Mouse (Mus musculus) gastrocnemius, postnatal 36 days (tissue): ENCODE results near the gene Slc2a9. TPM values are rescaled to one million over a fixed set of nuclear protein-coding genes. Genes with fewer than 3 reads are reported as not detected.

Experiments used
- DNase-seq, 2 experiments: peaks; one replicate each; pipeline ENCODE4 v3.0.0; 2022
- intact Hi-C: fragments of 180-260 bp; cut with DNase I; formaldehyde crosslinking; loops from one replicate; pipeline ENCODE4 v1.15.1; 2025
- total RNA-seq, 2 experiments: library from RNA; stranded (reverse); gene quantifications; 2 replicates each; pipeline ENCODE4 v1.2.3; 2021

Slc2a9 gene
- total RNA-seq, 2 experiments from 2014 or later, result 0.44 to 0.59 TPM

DNA sequence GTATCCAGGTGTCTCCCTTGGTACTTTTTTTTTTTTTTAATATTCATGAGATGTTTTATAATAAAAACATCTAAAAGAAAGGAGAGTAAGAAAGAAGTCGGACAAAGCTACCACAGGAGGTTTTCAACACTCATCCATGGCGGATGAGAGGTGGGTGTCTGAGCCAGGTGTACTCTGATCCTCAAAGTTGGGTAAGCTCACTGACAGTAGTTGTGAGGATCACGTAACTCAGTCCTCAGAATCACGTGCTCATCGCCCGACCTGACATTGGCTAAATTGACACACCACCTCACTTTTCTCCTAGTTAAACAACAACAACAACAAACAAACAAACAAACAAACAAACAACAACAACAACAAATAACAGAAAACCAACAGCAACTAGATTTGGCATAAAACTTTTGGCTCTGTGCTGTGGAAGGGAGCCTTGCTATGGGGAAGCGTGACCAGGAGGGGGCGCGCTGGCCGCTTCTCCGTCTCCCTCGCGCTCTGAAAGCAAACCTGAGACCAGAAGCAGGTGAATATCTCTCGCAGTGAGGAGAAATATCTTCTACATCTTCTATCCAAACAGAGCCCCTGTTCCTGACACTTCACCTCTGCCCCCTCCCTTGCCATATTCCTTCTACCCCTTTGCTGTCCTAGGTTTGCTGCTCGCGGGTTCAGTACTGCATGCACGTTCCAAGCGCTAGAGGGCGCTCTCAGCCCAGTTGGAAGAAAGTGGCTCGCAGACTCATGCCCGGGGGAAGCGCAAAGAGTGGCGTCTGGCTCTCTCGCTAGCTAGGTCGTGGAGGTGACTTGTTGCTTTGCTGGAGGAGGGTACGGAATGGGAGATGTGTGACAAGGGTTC, 195.5 kb downstream of the Slc2a9 start:
- intact Hi-C loops, result loop anchor here (5.0 to 10.0 kb wide), 3 partner anchors 160 to 325 kb away; no protein-coding TSS in a partner anchor
- DNase-seq, result peak; percentile 83 to 85

DNA sequence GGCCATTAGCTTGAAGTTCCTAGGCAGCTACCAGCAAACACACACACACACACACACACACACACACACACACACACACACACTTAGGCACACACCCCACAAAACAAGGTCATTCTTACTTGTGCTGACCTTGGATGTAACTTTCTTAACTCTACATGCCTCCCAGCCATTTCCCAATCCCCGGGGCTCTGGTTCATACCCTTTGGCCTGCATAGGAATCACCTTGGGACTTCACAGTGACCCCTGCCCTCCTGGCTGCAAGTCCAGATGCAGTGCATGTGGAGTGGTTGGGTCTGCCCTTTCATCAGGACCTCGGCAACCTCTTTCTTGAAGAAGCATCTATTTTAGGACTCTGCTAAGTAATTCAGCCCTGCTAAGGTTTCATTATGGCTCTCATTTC, 197.7 kb downstream of the Slc2a9 start:
- intact Hi-C loops, result loop anchor here (5.0 to 10.0 kb wide), 3 partner anchors 162 to 327 kb away; no protein-coding TSS in a partner anchor
- DNase-seq, result no peak

DNA sequence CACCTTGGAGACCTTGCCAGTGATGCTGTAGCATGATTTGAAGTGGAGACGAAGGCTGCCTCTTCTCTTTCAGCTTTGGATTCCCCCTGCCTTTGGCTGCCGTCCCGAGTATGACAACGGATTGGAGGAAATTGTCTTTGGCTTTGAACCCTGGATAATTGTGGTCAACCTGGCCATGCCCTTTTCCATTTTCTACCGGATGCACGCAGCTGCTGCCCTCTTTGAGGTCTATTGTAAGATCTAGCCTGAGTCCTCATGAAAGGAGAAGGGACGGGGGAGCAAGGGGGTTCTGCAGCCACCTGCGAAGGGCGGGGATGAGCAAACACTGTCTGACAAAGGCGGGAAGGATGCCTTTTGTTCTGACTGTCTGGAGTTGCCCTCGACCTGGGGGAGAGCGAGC, 200.3 kb downstream of the Slc2a9 start:
- DNase-seq, result no peak
- intact Hi-C loops, result loop anchor here (10.0 kb wide), 1 partner anchor 282 kb away; no protein-coding TSS in a partner anchor

DNA sequence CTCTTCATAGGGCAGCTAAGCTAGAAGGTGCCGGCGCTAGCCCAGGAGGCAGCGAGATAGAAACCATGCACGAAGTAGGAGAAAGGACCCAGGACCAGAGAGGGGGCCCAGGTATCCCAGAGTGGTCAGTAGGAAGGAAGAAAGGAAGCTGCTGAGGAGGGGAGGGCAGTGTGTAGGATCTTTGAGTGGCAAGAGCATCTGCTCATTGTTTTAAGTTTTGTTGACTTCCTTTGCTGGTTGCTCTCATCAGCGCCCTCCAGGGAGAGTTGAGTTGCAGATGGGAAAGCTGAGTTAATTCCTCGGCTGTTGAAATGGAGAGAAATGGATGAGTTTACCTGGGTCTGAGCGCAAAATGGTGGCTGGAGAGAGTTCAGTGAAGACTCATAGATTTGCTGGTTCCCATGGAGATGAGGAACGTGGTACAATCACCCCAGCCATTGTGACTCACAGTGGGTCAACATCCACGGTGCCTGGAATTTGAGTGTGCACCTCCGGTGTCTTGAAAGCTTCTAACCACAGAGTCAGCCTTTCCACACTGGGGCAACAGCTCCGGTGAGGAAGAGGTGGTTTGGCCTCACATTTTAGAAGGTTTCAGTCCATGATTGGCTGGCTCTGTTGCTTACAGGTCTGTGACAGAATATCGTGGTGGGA, 201.1 kb downstream of the Slc2a9 start:
- intact Hi-C loops, result loop anchor here (10.0 kb wide), 1 partner anchor 283 kb away; no protein-coding TSS in a partner anchor
- DNase-seq, result no peak

Other genes starting within 250 kb of the Slc2a9 start
- gene Tmem128, start 243.0 kb downstream of the Slc2a9 start, total RNA-seq, result 1 to 10 TPM; 8.3 to 8.7 TPM
- under 1 TPM; 0.13 to 0.25 TPM for gene Otop1, start 227.2 kb downstream of the Slc2a9 start, total RNA-seq
- not detected for gene Drd5, start 183.8 kb downstream of the Slc2a9 start, total RNA-seq
- gene Wdr1, start 60.1 kb upstream of the Slc2a9 start, total RNA-seq, result 10 to 100 TPM; 54.1 to 58.0 TPM
- gene Zfp518b, start 181.7 kb upstream of the Slc2a9 start, total RNA-seq, result 1 to 10 TPM; 2.0 to 2.4 TPM